26 mouse cellular contexts compared by ENCODE assay signal in the genomic region with DNA sequence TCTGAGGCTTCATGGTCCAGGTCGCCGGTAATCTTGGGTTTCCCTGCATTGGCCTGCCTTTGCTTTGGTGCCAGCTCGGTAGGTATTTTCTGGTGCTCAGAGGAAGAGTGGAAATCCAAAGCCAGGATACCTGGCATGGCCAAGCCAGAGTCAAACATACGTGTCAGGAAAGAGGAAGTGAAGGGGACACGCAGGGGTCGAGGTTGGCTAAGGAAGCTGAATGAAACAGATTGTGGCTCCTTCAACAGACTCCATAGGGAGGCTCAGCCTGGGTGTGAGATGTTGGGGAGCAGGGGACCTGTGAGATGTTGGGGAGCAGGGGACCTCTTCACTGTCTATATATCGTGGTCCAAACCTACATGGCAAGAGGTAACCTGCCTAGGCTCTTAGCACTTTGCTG.
DNase-seq lines count a peak whose midpoint lies in the region; ATAC-seq and TF ChIP-seq lines count a peak whose summit lies in the region.
"Had no signal": no experiment of that assay in that cellular context is flagged by ENCODE, and none has a peak within 500 bp of the region (broad histone marks: within the 10 kb centered on the region; RNA-seq: fewer than 3 reads in every experiment).

No protein-coding gene starts in this region.

- WGBS in heart, postnatal 0 days, result 71% methylated on average over 7 of the region's 7 CpGs

- H3K27me3 ChIP-seq in heart, postnatal 0 days (ENCODE audit: control insufficient read depth, insufficient read depth, low read length), result no peaks in the 10 kb centered on the region
- H3K27me3 ChIP-seq in MEL (ENCODE audit: control insufficient read depth in 1 of 2, insufficient read depth in 2 of 2, low read length in 2 of 2), result no peaks in the 10 kb centered on the region
- H3K27me3 ChIP-seq: CH12.LX; embryonic facial prominence, embryonic 15.5 days had no signal

- H3K36me3 ChIP-seq in heart, postnatal 0 days (replicated peaks; ENCODE audit: control insufficient read depth, insufficient read depth, low read length), result peaks cover 8% of the 10 kb centered on the region
- peaks cover 0 to 5% of the 10 kb centered on the region in 2 experiments; a peak in 1 of 4 replicates for H3K36me3 ChIP-seq in MEL (ENCODE audit: control insufficient read depth in 1 of 2, insufficient read depth in 2 of 2, low read length in 2 of 2)
- H3K36me3 ChIP-seq: embryonic facial prominence, embryonic 13.5 days; embryonic facial prominence, embryonic 15.5 days; forebrain, embryonic 12.5 days had no signal

- no peaks in the 10 kb centered on the region for H3K9me3 ChIP-seq in heart, postnatal 0 days (replicated peaks; ENCODE audit: control insufficient read depth, low read length)
- no peaks in the 10 kb centered on the region for H3K9me3 ChIP-seq in MEL (replicated peaks; ENCODE audit: insufficient read depth, low read length)
- H3K9me3 ChIP-seq: embryonic facial prominence, embryonic 13.5 days; embryonic facial prominence, embryonic 15.5 days; forebrain, embryonic 10.5 days; forebrain, embryonic 12.5 days; G1E had no signal

- no peak for ATAC-seq in heart, postnatal 0 days (ENCODE audit: insufficient read depth, low read depth)
- 0 out of 2 replicates have a peak, but pooled peaks have one; percentile 33 for ATAC-seq in granulocyte monocyte progenitor cell, adult 5-6 weeks (replicated peaks; ENCODE audit: poor library complexity, severe bottlenecking)
- ATAC-seq: CD4-positive, CD25-positive, alpha-beta regulatory T cell, adult 4 months; forebrain, embryonic 14.5 days; forebrain, embryonic 16.5 days had no signal

- TF ChIP-seq EP300 in heart, postnatal 0 days (IDR thresholded peaks at IDR 0.05; ENCODE audit: low read depth), result no peak
- TF ChIP-seq EP300 in MEL (IDR thresholded peaks at IDR 0.05; ENCODE audit: low read depth in 1 of 2, low read length in 2 of 2), result no peak

- no peak for DNase-seq in heart, postnatal 0 days (ENCODE audit: low spot score)
- no peak for DNase-seq in heart, postnatal 36 days
- peak; percentile 56 for DNase-seq in MEL (ENCODE audit: low read depth, low spot score)
- no peak for DNase-seq in right cerebral cortex, postnatal 4 days
- DNase-seq in embryo, embryonic 11 days, result no peak
- DNase-seq: adrenal gland, adult 2 months; adrenal gland, postnatal 10 days; adrenal gland, postnatal 25 days; B cell, adult 2 months; cerebellum, adult 11 months; cerebellum, adult 18-20 months; cerebellum, adult 8-10 months; cerebellum, adult 9-11 months; cerebellum, postnatal 14 days; cerebellum, postnatal 36 days had no signal

- no peak overlapping the region for H3K4me3 ChIP-seq in heart, postnatal 0 days (ENCODE audit: low read depth, low read length)
- H3K4me3 ChIP-seq in MEL (ENCODE audit: control insufficient read depth in 1 of 2, insufficient read depth in 1 of 2, low read depth in 2 of 2, low read length in 2 of 2), result no peak overlapping the region
- H3K4me3 ChIP-seq: embryonic facial prominence, embryonic 13.5 days; embryonic facial prominence, embryonic 15.5 days; erythroblast, embryonic 14.5 days; forebrain, embryonic 10.5 days; forebrain, embryonic 12.5 days had no signal

- TF ChIP-seq CTCF in heart, postnatal 0 days (IDR thresholded peaks at IDR 0.05; ENCODE audit: low read depth), result no peak
- no peak for TF ChIP-seq CTCF in MEL (IDR thresholded peaks at IDR 0.05 in 2 of 3, conservative IDR thresholded peaks at IDR 0.05 in 1 of 3; ENCODE audit: control insufficient read depth in 1 of 3, insufficient read depth in 1 of 3, low read depth in 2 of 3, low read length in 3 of 3, poor library complexity in 1 of 3, severe bottlenecking in 1 of 3)

- no peak overlapping the region for H3K9ac ChIP-seq in heart, postnatal 0 days (replicated peaks; ENCODE audit: low read depth, low read length)
- no peak overlapping the region for H3K9ac ChIP-seq in MEL (ENCODE audit: control insufficient read depth, low read depth, low read length, poor library complexity, severe bottlenecking)
- H3K9ac ChIP-seq: embryonic facial prominence, embryonic 13.5 days; embryonic facial prominence, embryonic 15.5 days; forebrain, embryonic 12.5 days had no signal

- no peak overlapping the region for H3K4me2 ChIP-seq in heart, postnatal 0 days (ENCODE audit: low read depth, low read length)
- H3K4me2 ChIP-seq: embryonic facial prominence, embryonic 13.5 days; embryonic facial prominence, embryonic 15.5 days; forebrain, embryonic 12.5 days had no signal

- 0 out of 4 replicates have a peak, but pooled peaks of 1 of the 2 experiments have one; percentile 17 for TF ChIP-seq POLR2A in MEL (IDR thresholded peaks at IDR 0.05; ENCODE audit: control insufficient read depth in 1 of 2, insufficient read depth in 1 of 2, low read depth in 1 of 2, low read length in 2 of 2, poor library complexity in 1 of 2)

- H3K79me2 ChIP-seq in MEL (ENCODE audit: control insufficient read depth, insufficient read depth, low read length, poor library complexity), result no peaks in the 10 kb centered on the region

- no peak; the same call in 1 of the 2 replicates for TF ChIP-seq RAD21 in MEL (IDR thresholded peaks at IDR 0.05; ENCODE audit: low read depth, low read length)

- peak overlapping the region; percentile 71; the same call in 1 of the 2 replicates for H3K27ac ChIP-seq in heart, postnatal 0 days (ENCODE audit: low read depth)
- no peak overlapping the region for H3K27ac ChIP-seq in MEL (ENCODE audit: control insufficient read depth, low read depth, low read length)
- H3K27ac ChIP-seq: embryonic facial prominence, embryonic 13.5 days; embryonic facial prominence, embryonic 15.5 days; forebrain, embryonic 10.5 days; forebrain, embryonic 12.5 days had no signal

- peaks cover 16% of the 10 kb centered on the region for H3K4me1 ChIP-seq in heart, postnatal 0 days (ENCODE audit: control insufficient read depth, insufficient read depth)
- H3K4me1 ChIP-seq in MEL (ENCODE audit: control insufficient read depth in 1 of 2, insufficient read depth in 2 of 2, low read length in 2 of 2), result no peaks in the 10 kb centered on the region
- H3K4me1 ChIP-seq: embryonic facial prominence, embryonic 15.5 days; forebrain, embryonic 12.5 days had no signal

- intact Hi-C loops in heart, postnatal 36 days (cut with DNase I), result no loop called here

TF ChIP-seq in MEL, 35 proteins besides CTCF, POLR2A, EP300 and RAD21:
- TF ChIP-seq MXI1 (IDR thresholded peaks at IDR 0.05; ENCODE audit: low read depth, low read length) (no peak), CHD2 (IDR thresholded peaks at IDR 0.05; ENCODE audit: low read length) (no peak), ZNF384 (IDR thresholded peaks at IDR 0.05; ENCODE audit: low read depth, low read length) (no peak), GABPA (IDR thresholded peaks at IDR 0.05; ENCODE audit: low read depth, low read length) (no peak), SIN3A (IDR thresholded peaks at IDR 0.05; ENCODE audit: low read length) (no peak), SMC3 (IDR thresholded peaks at IDR 0.05; ENCODE audit: low read depth, low read length) (peak; percentile 19), TBP (IDR thresholded peaks at IDR 0.05; ENCODE audit: low read depth, low read length) (peak; percentile 77), MYB (IDR thresholded peaks at IDR 0.05; ENCODE audit: low read depth, low read length) (no peak), NRF1 (IDR thresholded peaks at IDR 0.05; ENCODE audit: insufficient read depth, low read depth, low read length, poor library complexity, severe bottlenecking) (no peak), MAX (IDR thresholded peaks at IDR 0.05; ENCODE audit: low read length) (no peak), MYC (IDR thresholded peaks at IDR 0.05; ENCODE audit: low read depth, low read length) (no peak), E2F4 (IDR thresholded peaks at IDR 0.05; ENCODE audit: borderline replicate concordance, low read depth, low read length) (no peak), KAT2A (conservative IDR thresholded peaks at IDR 0.05; ENCODE audit: low read depth, low read length) (no peak), ELF1 (IDR thresholded peaks at IDR 0.05; ENCODE audit: low read depth, low read length) (no peak), ZKSCAN1 (IDR thresholded peaks at IDR 0.05; ENCODE audit: low read depth, low read length) (no peak), UBTF (IDR thresholded peaks at IDR 0.05; ENCODE audit: borderline replicate concordance, insufficient read depth, low read depth, low read length) (no peak), ZMIZ1 (IDR thresholded peaks at IDR 0.05; ENCODE audit: low read depth, low read length) (no peak)
